Mouse (Mus musculus): Measurements from ENCODE around the gene Ush1g. TPM values are rescaled to one million over a fixed set of nuclear protein-coding genes. Genes with fewer than 3 reads are reported as not detected.

Gene Ush1g
- total RNA-seq (2014; rRNA removed), result 0.23 and 0.33 TPM in 2 replicates
- 0.06 and 0.09 TPM in 2 replicates for polyA plus RNA-seq (2015; fragmentation: Nextera tagmentation; extraction: Ambion mirVana)

GRCm38 (mm10) chr11:115321906-115322693 is at the start of gene Ush1g:
Gene Ush1g (minus strand): TSS chr11:115322041.
- Histone ChIP-seq H3K9ac (no peak within 1 kb of the TSS), H3K27me3 (ENCODE audit: insufficient read depth, low read length) (peaks cover 71% of the 10 kb centered on the region), H3K4me1 (ENCODE audit: insufficient read depth) (no peaks in the 10 kb centered on the region), H3K27ac (ENCODE audit: low read depth, low read length) (no peak within 1 kb of the TSS), H3K36me3 (ENCODE audit: insufficient read depth) (no peaks in the 10 kb centered on the region), H3K4me2 (ENCODE audit: low read depth) (peak within 1 kb of the TSS; percentile 14), H3K4me3 (ENCODE audit: low read depth, low read length) (peak within 1 kb of the TSS; percentile 14; the same call in 1 of the 2 replicates), H3K9me3 (ENCODE audit: low read length) (no peaks in the 10 kb centered on the region)
- ATAC-seq (peak; percentile 71), DNase-seq (peak; percentile 76)
- peak; percentile 96 for TF ChIP-seq CTCF (IDR thresholded peaks at IDR 0.05; ENCODE audit: low read depth)
- WGBS, result 4% methylated on average over 35 of the region's 35 CpGs

GRCm38 (mm10) chr11:115371354-115371753 is 49.5 kb upstream of the Ush1g start:
- Histone ChIP-seq H3K27ac (ENCODE audit: low read depth, low read length) (no peak overlapping the region), H3K9ac (no peak overlapping the region), H3K4me3 (ENCODE audit: low read depth, low read length) (no peak overlapping the region), H3K4me1 (ENCODE audit: insufficient read depth) (peaks cover 6% of the 10 kb centered on the region), H3K36me3 (ENCODE audit: insufficient read depth) (no peaks in the 10 kb centered on the region), H3K9me3 (ENCODE audit: low read length) (no peaks in the 10 kb centered on the region), H3K27me3 (ENCODE audit: insufficient read depth, low read length) (no peaks in the 10 kb centered on the region), H3K4me2 (ENCODE audit: low read depth) (no peak overlapping the region)
- 77% methylated on average over 8 of the region's 8 CpGs for WGBS
- no peak for DNase-seq
- no peak for TF ChIP-seq CTCF (IDR thresholded peaks at IDR 0.05; ENCODE audit: low read depth)
- ATAC-seq, result no peak

- Histone ChIP-seq H3K4me2 (ENCODE audit: low read depth) (no peak overlapping the region), H3K4me1 (ENCODE audit: insufficient read depth) (peaks cover 6% of the 10 kb centered on the region), H3K36me3 (ENCODE audit: insufficient read depth) (no peaks in the 10 kb centered on the region), H3K4me3 (ENCODE audit: low read depth, low read length) (no peak overlapping the region), H3K27me3 (ENCODE audit: insufficient read depth, low read length) (no peaks in the 10 kb centered on the region), H3K9me3 (ENCODE audit: low read length) (no peaks in the 10 kb centered on the region), H3K27ac (ENCODE audit: low read depth, low read length) (no peak overlapping the region), H3K9ac (no peak overlapping the region)
- WGBS, result 57% methylated on average over 7 of the region's 7 CpGs
- ATAC-seq (no peak), DNase-seq (no peak)
- TF ChIP-seq CTCF (IDR thresholded peaks at IDR 0.05; ENCODE audit: low read depth), result no peak
These were observed 48.5 kb upstream of the Ush1g start for GRCm38 (mm10) chr11:115370368-115370767.

- no peak for TF ChIP-seq CTCF (IDR thresholded peaks at IDR 0.05; ENCODE audit: low read depth)
- DNase-seq, result peak; percentile 82
These were observed 45.6 kb upstream of the Ush1g start, which contains the start of gene Hid1 for GRCm38 (mm10) chr11:115367395-115367944. Gene Hid1 (minus strand): TSS chr11:115367756.

GRCm38 (mm10) chr11:115366706-115367394 is 45.0 kb upstream of the Ush1g start:
- Histone ChIP-seq H3K4me1 (ENCODE audit: insufficient read depth) (no peaks in the 10 kb centered on the region), H3K4me3 (ENCODE audit: low read depth, low read length) (peak overlapping the region; percentile 69), H3K36me3 (ENCODE audit: insufficient read depth) (no peaks in the 10 kb centered on the region), H3K27ac (ENCODE audit: low read depth, low read length) (peak overlapping the region; percentile 69), H3K4me2 (ENCODE audit: low read depth) (peak overlapping the region; percentile 89), H3K9ac (peak overlapping the region; percentile 64), H3K9me3 (ENCODE audit: low read length) (no peaks in the 10 kb centered on the region), H3K27me3 (ENCODE audit: insufficient read depth, low read length) (no peaks in the 10 kb centered on the region)
- DNase-seq (peak; percentile 79), ATAC-seq (peak; percentile 92)
- WGBS, result 3% methylated on average over 28 of the region's 28 CpGs
- TF ChIP-seq CTCF (IDR thresholded peaks at IDR 0.05; ENCODE audit: low read depth), result no peak

More at GRCm38 (mm10) chr11:115367395-115367944, 45.6 kb upstream of the Ush1g start, which contains the start of gene Hid1:
- H3K9ac ChIP-seq, result peak within 1 kb of the TSS; percentile 64
- H3K27me3 ChIP-seq (ENCODE audit: insufficient read depth, low read length), result no peaks in the 10 kb centered on the region
- peak; percentile 84 for ATAC-seq
- 2% methylated on average over 39 of the region's 39 CpGs for WGBS
- H3K9me3 ChIP-seq (ENCODE audit: low read length), result no peaks in the 10 kb centered on the region
- no peaks in the 10 kb centered on the region for H3K4me1 ChIP-seq (ENCODE audit: insufficient read depth)
- H3K4me2 ChIP-seq (ENCODE audit: low read depth), result peak within 1 kb of the TSS; percentile 89
- no peaks in the 10 kb centered on the region for H3K36me3 ChIP-seq (ENCODE audit: insufficient read depth)
- peak within 1 kb of the TSS; percentile 69 for H3K4me3 ChIP-seq (ENCODE audit: low read depth, low read length)
- peak within 1 kb of the TSS; percentile 69 for H3K27ac ChIP-seq (ENCODE audit: low read depth, low read length)

- Histone ChIP-seq H3K27ac (ENCODE audit: low read depth, low read length) (0 out of 2 replicates have a peak overlapping the region, but pooled peaks have one; percentile 69), H3K27me3 (ENCODE audit: insufficient read depth, low read length) (no peaks in the 10 kb centered on the region), H3K9me3 (ENCODE audit: low read length) (no peaks in the 10 kb centered on the region), H3K4me3 (ENCODE audit: low read depth, low read length) (peak overlapping the region; percentile 69), H3K4me2 (ENCODE audit: low read depth) (peak overlapping the region; percentile 89), H3K4me1 (ENCODE audit: insufficient read depth) (no peaks in the 10 kb centered on the region), H3K36me3 (ENCODE audit: insufficient read depth) (no peaks in the 10 kb centered on the region), H3K9ac (peak overlapping the region; percentile 64; the same call in 1 of the 2 replicates)
- ATAC-seq (no peak), DNase-seq (no peak)
- TF ChIP-seq CTCF (IDR thresholded peaks at IDR 0.05; ENCODE audit: low read depth), result no peak
- 45% methylated on average over 7 of the region's 7 CpGs for WGBS
These were observed 44.3 kb upstream of the Ush1g start for GRCm38 (mm10) chr11:115366039-115366705.

All from forebrain, postnatal 0 days (tissue).